Mouse (Mus musculus) thymus, postnatal 36 days (tissue): ENCODE results near the gene Esr1.

Experiments
- DNase-seq, 2 experiments: peaks; one replicate each; pipeline ENCODE4 v3.0.0; 2022; ENCODE audit warnings: mixed read lengths in 2 of 2

Gene Esr1

DNA sequence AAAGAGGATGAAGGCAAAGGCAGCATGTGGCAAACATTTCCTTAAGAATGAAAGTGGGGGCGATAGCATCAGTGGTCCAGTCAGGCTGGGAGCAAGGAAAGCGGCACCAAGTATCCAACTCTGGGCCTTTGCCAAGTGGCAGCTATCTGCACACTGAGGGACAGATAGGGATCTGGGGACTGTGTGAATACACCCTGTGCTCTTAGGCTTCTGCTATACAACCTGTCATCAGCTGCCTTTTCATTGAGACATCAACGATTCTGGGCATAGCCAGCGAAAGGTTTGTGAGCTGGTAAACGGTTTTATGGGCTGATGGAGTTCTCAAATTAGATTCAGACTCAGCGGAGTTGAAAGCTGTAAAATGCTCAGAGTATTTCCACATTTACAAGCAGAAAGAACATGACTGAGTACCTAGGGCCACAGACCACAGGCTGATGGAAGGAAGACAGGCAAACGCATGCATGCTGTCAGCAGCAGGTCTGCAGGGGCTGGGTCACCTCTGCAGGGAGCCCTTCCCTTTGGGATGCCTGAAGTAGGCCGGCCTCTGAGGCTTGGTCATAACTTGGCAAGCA is 397.5 kb downstream of the Esr1 start:
- no peak for DNase-seq

DNA sequence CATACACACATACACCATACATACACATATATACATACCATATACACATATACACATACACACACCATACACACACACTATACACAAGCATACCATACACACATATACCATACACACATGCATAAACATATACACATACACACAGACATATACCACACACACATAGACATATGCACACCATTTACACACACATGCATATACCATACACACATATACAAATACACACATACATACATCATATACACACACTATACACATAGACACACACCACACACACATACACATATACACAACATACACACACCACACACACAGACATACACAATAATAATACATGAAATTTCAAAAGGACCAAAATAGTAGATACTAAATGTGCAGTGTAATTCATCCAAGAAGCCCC is 400.6 kb downstream of the Esr1 start:
- no peak for DNase-seq

DNA sequence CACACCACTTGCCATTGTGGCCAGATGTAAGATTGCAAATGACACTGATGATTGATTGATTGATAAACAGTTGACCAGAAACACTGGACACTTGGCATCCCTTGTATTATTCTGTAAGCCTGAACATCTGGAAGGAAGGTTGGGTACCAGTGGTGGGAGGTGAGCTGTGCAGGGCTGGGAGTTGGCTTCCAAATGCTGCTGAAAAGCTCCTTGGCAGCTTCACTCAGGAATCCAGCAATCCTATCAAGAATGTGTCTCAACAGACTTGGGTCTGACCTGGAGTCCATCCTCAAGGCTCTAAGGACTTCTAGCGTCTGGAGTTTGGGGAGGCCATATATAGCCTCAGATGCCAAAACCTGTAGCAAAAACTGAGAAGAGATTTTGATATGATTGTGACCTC is 403.6 kb downstream of the Esr1 start:
- no peak for DNase-seq

DNA sequence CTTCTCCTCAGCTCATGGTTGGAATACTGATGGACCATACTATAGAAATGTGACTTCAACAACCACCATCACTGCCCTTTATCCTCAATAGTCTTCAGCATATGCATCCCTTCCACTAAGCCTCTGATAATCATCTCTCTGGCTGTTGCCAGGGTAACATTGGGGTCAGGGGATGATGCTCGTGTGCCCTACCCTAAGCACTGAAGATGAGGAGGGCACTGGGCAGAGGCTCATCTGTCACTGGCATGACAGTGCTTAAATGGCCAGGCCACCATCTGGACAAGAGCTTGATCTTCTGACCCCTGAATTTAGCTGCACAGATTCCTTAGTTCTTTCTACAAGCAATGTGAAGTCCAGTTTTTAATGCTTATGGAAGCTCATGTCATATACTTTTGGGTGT is 405.8 kb downstream of the Esr1 start:
- no peak for DNase-seq

DNA sequence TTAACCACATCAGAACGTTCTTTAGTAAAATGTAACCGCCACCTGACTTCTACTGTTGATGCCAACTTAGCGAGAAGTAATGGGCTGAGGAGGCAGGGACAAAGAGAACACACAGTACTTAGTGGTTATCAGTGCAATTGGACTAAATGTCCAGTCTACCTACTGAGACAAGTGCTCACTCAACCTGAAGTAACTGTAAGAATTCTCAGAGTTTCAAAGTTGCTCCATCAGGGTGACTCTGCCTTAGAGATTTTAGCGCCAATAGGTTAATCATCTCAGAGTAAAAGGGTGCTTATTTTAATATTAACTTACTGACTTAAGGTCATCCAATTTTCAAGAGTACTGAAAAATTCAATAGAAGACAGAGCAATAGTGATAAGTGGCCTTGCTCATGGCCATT is 414.5 kb downstream of the Esr1 start:
- DNase-seq, result no peak

DNA sequence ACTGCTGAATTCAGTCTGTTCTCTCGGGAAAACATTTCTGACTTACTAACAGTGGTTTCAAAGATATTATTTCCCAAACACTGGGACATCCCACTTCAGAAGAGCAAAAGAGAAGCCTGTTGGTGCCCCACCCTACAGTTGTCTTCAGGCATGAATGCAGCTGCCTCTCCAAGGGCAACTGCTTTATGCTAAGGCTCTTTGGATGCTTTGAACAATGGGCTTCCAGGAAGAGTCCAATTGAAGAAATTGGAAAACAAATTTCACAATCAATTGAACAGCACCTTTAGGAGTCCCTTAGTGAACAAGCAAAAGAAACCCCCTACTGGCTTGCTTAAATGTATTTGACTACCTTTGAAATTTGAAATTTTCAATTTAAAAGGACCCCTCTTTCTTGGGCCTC is 415.8 kb downstream of the Esr1 start:
- DNase-seq, result no peak

DNA sequence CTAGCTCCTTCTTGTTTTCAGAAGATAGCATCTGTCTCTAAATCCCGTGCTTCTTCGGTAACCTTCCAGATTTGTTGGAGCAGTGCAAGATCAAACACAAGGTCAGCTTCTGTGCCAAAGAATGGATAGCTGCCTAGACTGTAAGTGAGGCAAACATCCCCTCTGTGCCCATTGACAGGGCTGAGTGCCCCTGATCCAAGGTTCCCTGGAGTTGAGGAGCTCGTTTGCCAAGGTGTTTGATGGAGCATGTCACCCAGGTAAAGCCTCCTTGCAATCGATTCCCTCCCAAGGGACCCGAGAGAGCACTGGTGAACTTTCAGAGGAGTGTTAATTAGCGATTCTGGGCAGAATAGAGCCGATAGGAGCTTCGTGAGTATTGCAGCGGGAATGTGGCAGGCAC is 416.9 kb downstream of the Esr1 start:
- no peak for DNase-seq

DNA sequence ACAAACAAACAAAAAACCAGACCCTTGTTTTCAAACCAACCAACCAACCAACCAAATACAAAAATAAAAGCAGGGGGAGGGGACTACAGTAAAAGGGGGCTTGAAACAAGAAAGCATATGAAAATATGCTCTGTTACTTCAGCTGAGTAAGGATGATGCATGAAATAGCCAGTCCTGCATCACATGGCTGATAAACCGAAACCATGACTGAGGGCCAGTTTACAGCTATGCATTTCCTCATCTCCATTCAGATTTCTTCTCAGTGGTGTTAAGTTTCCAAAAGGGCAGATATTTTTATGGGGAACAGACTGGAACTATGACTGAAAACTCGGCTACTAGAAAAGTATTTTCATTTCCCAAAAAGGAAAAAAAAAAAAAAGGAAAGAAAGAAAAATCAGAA is 417.8 kb downstream of the Esr1 start:
- no peak for DNase-seq

DNA sequence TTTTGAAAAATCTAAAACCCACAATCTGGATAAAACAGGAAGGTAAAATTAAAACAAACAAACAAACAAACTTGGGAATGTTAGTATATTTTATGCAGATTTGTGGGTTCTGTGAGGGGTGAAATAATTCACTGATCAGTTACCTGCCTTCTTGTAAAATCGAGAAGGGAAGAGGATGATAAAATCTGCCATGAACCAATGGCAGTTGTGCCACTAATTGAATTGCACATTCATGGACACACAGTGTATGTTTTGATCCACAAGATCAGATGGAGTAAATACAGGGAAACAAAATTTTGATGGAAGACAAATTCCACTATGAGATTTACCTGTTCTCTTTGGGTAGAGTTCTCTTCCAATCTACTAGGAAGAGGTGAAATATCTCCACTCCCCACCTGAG is 418.5 kb downstream of the Esr1 start:
- no peak for DNase-seq

DNA sequence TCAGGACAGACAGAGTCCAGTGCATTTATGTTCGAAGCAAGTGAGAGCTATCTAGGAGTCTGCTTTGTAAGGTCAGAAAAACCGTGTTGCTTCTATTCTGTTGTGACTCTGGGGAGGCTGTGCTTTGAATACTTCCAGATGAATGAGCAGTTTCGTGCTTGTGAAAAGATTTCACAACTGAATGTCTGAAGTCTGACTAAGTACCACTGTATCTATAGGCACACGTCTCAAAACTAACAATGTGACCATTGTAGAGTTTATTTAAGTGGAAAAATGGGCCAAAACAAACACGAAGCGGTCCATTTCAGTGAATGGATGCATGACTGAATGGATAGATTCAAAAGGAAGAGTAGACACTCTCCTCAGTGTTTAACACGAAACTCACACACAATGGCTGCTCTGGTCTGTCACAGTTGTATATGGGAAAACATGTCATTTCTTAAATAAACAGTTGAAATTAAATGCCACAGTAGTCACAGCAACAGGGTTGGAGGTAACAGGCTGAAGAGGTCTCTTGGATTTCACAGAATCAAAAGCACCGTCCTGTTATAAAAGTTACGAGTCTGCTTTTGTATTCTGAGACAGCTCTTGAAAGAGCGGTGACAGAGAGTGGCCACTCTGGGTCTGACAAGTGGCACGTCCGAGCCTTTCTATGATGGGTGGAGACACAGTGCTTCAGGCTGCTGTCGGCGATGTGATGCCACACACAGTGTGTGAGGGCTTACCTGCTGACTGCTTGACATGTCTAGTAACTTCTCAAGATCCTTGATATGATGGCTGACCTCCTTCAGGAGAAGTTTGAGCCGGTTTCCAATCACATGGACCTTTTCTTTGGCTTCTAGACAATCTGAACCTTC is 421.0 kb downstream of the Esr1 start:
- DNase-seq, result no peak

DNA sequence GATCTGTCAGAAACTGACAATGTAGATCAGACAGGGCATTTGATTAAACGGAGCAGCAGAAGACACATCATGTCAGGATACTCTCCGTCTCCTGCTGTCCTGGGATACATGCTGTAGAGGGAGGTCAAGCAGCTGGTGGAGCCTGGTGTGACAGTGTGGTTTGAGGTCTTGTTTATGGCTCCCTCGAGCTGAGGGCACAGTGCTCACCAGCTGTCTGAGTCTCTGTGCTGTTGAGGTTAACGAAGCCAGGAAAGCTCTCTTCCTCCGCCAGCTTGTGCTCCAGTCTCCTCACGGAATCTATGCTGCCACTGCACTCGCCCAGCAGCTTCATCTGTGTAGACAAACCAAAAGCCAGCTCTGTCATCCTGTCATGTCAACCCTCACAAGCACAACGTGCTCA is 429.9 kb downstream of the Esr1 start:
- no peak for DNase-seq

DNA sequence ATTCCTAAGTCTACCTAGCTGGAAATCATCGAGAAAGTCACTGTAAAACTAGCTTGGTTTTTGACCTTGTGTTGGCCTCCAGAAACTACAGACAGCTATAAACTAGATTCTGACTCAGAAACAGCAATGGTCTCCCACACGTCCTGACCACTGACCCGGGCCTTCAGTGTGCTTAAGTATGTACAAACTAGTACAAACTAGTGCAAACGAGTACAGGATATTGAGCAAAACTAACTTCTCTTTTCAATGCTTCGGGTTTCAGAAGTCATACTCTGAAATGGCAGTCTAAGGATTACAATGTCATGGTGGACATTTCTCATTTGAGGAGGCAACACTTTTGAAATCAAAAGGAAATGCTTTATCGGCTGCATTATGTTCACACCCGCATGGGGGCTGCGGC is 433.1 kb downstream of the Esr1 start:
- no peak for DNase-seq

DNA sequence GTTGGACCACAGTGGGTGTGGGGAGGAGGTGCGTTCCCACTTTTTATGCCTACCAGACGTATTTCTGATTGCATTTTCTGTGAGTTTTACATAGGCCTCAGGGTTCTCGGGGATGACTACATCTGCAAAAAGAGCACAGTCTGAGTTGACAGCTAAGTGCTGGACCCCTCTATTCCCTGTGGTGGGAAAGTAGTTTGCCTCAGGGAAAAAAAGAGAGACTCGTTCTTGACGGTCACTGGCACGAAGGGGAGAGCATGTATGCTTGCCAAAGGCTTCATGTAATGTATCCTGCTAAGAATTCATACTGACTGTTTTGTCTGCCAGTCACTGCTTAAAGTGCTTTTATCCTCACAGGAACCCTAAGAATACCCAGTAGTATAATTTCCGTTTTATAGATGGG is 433.8 kb downstream of the Esr1 start:
- DNase-seq, result no peak

DNA sequence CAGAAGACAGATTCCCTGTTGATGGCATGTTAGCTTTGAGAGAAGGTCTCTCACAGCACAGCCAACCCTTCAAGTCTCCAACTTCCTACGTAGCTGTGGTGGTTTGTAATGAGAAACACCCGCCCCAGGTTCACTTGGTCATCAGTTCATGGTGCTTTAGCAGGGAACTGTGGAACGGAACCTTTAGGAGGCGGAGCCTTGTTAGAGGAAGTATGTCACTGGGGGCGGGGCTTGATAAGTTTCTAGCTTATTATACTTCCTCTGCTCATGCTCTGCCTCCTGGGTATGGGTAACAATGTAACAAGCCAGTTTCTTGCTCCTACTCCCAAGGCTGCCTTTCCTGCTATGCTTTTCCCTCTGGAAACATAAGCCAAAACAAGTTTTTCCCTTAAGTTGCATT is 434.3 kb downstream of the Esr1 start:
- DNase-seq, result no peak
